Mouse (Mus musculus) hindbrain, postnatal 0 days (tissue): ENCODE results near the gene Lats2. TPM values are rescaled to one million over a fixed set of nuclear protein-coding genes. Genes with fewer than 3 reads are reported as not detected.
A peak's percentile ranks its signal among the peaks of the same experiment; 100 is the strongest.

Source experiments
- ATAC-seq: fragments of 200-750 bp; cut with Nextera tagmentation; 2 replicates; pipeline ENCODE4 v1.8.0; 2017; ENCODE audit warnings: mild to moderate bottlenecking, moderate TSS enrichment, moderate library complexity
- DNase-seq: peaks from one replicate; pipeline ENCODE4 v3.0.0-alpha.2; 2015; ENCODE audit warnings: low spot score
- H3K27ac ChIP-seq: fragments of 300-500 bp; sonication (generic); 2 replicates; pipeline ENCODE4 v1.5.1; 2014; ENCODE audit warnings: mild to moderate bottlenecking
- H3K27me3 ChIP-seq: fragments of 300-500 bp; sonication (generic); 2 replicates; pipeline ENCODE4 v1.6.1; 2014; ENCODE audit warnings: low read length, mixed read lengths; ENCODE audit not compliant: insufficient read depth
- H3K36me3 ChIP-seq: fragments of 300-500 bp; sonication (generic); 2 replicates; pipeline ENCODE4 v1.6.1; 2014; ENCODE audit warnings: low read length, mixed read lengths; ENCODE audit not compliant: insufficient read depth
- H3K4me1 ChIP-seq: fragments of 300-500 bp; sonication (generic); 2 replicates; pipeline ENCODE4 v1.6.1; 2014; ENCODE audit warnings: antibody characterized with exemption, low read length, mixed read lengths; ENCODE audit not compliant: insufficient read depth
- H3K4me2 ChIP-seq: fragments of 300-500 bp; sonication (generic); 2 replicates; pipeline ENCODE4 v1.6.1; 2014; ENCODE audit warnings: low read depth, mild to moderate bottlenecking, low read length, moderate library complexity, mixed read lengths
- H3K4me3 ChIP-seq: fragments of 300-500 bp; sonication (generic); 2 replicates; pipeline ENCODE4 v1.5.1; 2014; ENCODE audit warnings: low read length
- H3K9ac ChIP-seq: fragments of 300-500 bp; sonication (generic); replicated peaks from 2 replicates; pipeline ENCODE4 v1.6.1; 2014; ENCODE audit warnings: mild to moderate bottlenecking, low read length, moderate library complexity, mixed read lengths
- H3K9me3 ChIP-seq: fragments of 300-500 bp; sonication (generic); 2 replicates; pipeline ENCODE4 v1.6.1; 2016; ENCODE audit warnings: low read length, mixed read lengths
- CTCF ChIP-seq: IDR thresholded peaks from 2 replicates; pipeline ENCODE4 v1.5.1; 2016; ENCODE audit warnings: antibody characterized with exemption, control low read depth, low read depth
- WGBS: fragments of 180-500 bp; shearing (Covaris S2); extraction: QIAGEN DNeasy Blood & Tissue Kit; methylation state at CpG from one replicate; pipeline ENCODE4 v1.1.7; 2014; 5-methylcytosine and 5-hydroxymethylcytosine counted together
- polyA plus RNA-seq: library from polyadenylated mRNA; unstranded; fragments of >200 nt; fragmentation: Nextera tagmentation; extraction: Ambion mirVana; gene quantifications from 2 replicates; pipeline ENCODE4 v1.2.1, GENCODE M21; 2015
- total RNA-seq: library from RNA; depleted of rRNA; stranded (reverse); fragments of >200 nt; gene quantifications from 2 replicates; pipeline ENCODE4 v1.2.3, GENCODE M21; 2014

Lats2 gene
- total and polyA plus RNA-seq, 2 experiments from 2014 or later, result 6.2 to 14.1 TPM

DNA sequence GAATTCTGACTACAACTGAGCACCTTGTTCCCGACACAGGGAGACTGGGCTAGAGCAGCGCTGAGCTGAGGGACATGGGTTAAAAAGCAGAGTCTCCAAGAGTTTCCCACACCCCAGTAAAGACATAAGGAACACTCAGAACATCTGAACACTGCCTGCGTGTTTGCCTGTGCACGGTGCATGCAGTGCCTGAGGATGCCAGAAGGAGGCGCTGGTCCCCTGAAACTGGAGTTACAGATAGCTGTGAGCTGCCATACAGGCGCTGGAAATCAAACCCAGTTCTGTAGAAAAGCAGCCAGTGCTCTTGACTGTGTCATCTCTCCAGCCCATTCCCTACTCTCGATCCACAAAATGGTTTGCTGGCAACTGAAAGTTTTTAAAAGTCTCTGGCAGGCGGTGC, 32.0 kb downstream of the Lats2 start:
- Histone ChIP-seq H3K4me2 (no peak overlapping the region), H3K9me3 (no peaks in the 10 kb centered on the region), H3K9ac (no peak overlapping the region), H3K4me3 (no peak overlapping the region), H3K27ac (no peak overlapping the region), H3K27me3 (no peaks in the 10 kb centered on the region), H3K4me1 (peaks cover 13% of the 10 kb centered on the region; the same call in 1 of the 2 replicates), H3K36me3 (no peaks in the 10 kb centered on the region)
- WGBS, result 80% methylated on average over 8 of the region's 8 CpGs
- no peak for DNase-seq
- TF ChIP-seq CTCF, result peak; percentile 32; the same call in 1 of the 2 replicates
- ATAC-seq, result no peak

DNA sequence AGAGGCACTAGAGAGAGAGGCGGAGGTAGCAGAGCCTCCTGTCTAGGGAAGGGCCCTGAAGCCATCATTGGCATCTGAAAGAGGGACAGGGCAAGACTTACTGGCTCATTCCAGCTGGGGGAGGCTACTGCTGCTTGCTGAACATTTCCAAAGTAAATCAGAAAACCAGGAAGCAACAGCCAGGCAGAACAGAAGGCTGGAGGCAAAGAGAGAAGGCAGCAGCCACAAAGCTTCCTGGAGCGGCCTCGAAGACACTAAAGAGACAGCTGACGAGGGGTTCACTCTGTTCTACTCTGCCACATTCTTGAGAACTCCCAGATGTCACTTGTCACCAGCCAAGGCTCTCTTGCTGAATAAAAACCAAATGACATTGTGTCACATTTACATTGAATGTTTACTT, 33.7 kb downstream of the Lats2 start:
- WGBS, result 66% methylated on average over 4 of the region's 4 CpGs
- Histone ChIP-seq H3K9ac (no peak overlapping the region), H3K27ac (peak overlapping the region; percentile 51; the same call in 1 of the 2 replicates), H3K36me3 (no peaks in the 10 kb centered on the region), H3K4me3 (no peak overlapping the region), H3K27me3 (no peaks in the 10 kb centered on the region), H3K4me1 (0 out of 2 replicates have a peak, but pooled peaks cover under 1% of the 10 kb centered on the region), H3K4me2 (no peak overlapping the region), H3K9me3 (no peaks in the 10 kb centered on the region)
- ATAC-seq (peak; percentile 51; the same call in 1 of the 2 replicates), DNase-seq (no peak)
- TF ChIP-seq CTCF, result no peak

DNA sequence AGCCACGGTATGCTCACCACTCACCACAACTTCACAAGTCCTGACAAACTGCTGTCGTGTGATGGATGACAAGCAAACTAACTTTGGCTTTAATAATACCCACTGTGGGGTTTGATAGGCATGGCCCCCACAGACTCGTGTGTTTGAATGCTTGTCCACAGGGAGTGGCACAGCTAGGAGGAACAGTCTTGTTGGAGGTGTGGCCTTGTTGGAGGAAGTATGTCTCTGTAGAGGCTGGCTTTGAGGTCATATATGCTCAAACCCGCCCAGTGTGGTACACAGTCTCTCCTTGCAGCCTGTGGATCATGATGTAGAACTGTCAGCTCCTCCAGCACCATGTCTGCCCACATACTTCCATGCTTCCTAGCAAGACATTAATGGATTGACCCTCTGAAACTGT, 39.9 kb downstream of the Lats2 start:
- Histone ChIP-seq H3K9me3 (no peaks in the 10 kb centered on the region), H3K36me3 (no peaks in the 10 kb centered on the region), H3K4me2 (no peak overlapping the region), H3K9ac (no peak overlapping the region), H3K27me3 (no peaks in the 10 kb centered on the region), H3K4me3 (no peak overlapping the region), H3K4me1 (no peaks in the 10 kb centered on the region), H3K27ac (no peak overlapping the region)
- DNase-seq (no peak), ATAC-seq (no peak)
- 78% methylated on average over 4 of the region's 4 CpGs for WGBS
- TF ChIP-seq CTCF, result no peak

DNA sequence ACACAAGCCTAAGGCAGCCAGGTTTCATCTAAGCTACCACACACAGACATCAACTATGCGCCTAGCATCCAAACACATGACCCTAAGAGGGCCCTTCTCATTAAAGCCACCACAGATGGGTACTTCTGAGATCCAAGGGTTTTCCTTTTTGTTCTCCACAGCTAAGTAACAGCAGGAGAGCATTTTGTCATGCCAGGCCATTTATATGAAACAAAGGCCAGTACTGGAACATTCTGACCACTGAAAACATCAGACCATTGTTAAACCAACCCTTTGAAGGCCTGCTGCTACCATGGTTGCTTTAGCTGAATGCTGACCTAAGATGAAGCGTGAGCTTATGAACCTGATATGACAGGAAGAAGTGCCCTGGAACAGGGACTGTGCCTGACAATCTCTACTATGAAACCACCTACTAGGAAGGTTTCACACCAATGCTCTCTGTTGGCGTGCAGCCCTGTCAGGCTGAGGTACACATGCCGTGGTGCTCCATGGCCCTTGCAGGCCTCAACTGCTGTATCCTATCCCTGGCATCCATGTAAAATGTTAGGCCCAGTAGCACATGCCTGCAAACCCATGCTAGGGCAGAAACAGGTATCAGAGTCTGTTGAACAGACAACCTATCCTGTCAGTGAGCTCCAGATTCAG, 41.5 kb downstream of the Lats2 start:
- H3K36me3 ChIP-seq, result no peaks in the 10 kb centered on the region
- no peaks in the 10 kb centered on the region for H3K27me3 ChIP-seq
- 45% methylated on average over 4 of the region's 4 CpGs for WGBS
- H3K4me1 ChIP-seq, result no peaks in the 10 kb centered on the region
- no peak overlapping the region for H3K4me3 ChIP-seq
- TF ChIP-seq CTCF, result no peak
- no peak overlapping the region for H3K4me2 ChIP-seq
- peak overlapping the region; percentile 32; the same call in 1 of the 2 replicates for H3K27ac ChIP-seq
- H3K9me3 ChIP-seq, result no peaks in the 10 kb centered on the region
- H3K9ac ChIP-seq, result no peak overlapping the region
- ATAC-seq, result no peak; the same call in 1 of the 2 replicates
- DNase-seq, result no peak

DNA sequence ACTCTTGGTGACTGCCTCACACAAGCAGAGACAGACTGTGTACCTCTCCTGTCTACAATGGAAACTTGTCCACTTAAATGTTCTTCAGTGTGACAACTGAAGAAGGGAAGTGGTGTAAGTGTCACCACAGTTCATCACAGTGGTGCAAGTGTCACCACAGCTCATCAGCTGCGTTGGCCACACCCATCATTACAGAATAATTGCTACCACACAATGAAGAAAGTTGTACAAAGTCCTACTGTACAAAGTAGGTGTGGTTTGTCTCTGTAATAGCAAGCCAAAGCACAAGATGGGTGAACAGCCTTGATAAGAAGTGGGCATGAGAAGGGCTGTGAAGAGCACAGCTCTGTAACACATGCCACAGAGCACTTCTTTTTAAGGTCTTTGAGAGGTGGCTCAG, 45.3 kb downstream of the Lats2 start:
- H3K27me3 ChIP-seq, result no peaks in the 10 kb centered on the region
- no peak for DNase-seq
- H3K36me3 ChIP-seq, result no peaks in the 10 kb centered on the region
- no peak overlapping the region for H3K4me3 ChIP-seq
- H3K9ac ChIP-seq, result no peak overlapping the region
- WGBS, result 93% methylated on average over 1 of the region's 1 CpGs
- no peak overlapping the region for H3K27ac ChIP-seq
- no peak for TF ChIP-seq CTCF
- no peak for ATAC-seq
- no peaks in the 10 kb centered on the region for H3K9me3 ChIP-seq
- 0 out of 2 replicates have a peak, but pooled peaks cover 7% of the 10 kb centered on the region for H3K4me1 ChIP-seq
- H3K4me2 ChIP-seq, result no peak overlapping the region

DNA sequence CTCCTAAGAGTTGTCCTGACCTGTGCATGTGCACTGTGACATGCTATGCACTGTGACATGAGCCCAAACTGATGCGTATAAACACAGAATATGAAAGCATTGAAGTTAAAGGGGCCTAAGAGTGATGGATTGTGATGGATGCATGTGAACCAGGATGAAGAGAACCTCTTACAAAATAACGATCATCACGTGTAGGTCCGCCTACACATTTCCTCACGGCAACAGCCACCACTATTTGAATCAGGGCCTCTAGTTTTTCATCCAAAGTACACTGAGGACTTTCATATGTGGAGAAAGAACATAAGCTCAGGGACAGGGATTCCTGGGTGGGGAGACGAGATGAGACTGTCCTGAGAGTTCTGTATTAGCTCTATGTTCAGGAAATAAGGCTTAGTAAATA, 47.1 kb downstream of the Lats2 start:
- Histone ChIP-seq H3K4me1 (peaks cover 14% of the 10 kb centered on the region; the same call in 1 of the 2 replicates), H3K9me3 (no peaks in the 10 kb centered on the region), H3K4me3 (no peak overlapping the region), H3K27me3 (no peaks in the 10 kb centered on the region), H3K36me3 (no peaks in the 10 kb centered on the region), H3K27ac (no peak overlapping the region), H3K9ac (no peak overlapping the region), H3K4me2 (no peak overlapping the region)
- ATAC-seq (no peak), DNase-seq (no peak)
- 91% methylated on average over 6 of the region's 6 CpGs for WGBS
- no peak for TF ChIP-seq CTCF

DNA sequence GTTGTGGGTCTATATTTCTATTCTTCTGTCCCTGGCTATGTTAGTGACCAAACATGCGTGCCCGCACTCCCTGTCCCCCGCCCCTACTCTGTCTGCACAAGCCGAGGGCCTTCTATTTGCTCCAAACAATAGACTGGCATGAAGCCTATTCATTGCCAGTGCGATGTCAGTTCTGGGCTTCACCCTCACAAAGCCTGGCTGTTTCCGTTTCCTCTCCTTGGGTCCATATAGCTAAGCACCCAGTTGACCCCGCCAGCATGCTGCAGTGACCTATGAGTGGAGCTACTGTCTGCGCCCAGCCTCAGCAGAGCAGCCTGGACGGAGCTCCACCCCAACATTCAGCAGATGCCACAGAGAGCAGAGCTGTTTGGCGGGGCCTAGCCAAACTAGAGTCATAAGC, 49.0 kb downstream of the Lats2 start:
- Histone ChIP-seq H3K9ac (no peak overlapping the region), H3K4me1 (peaks cover 14% of the 10 kb centered on the region; the same call in 1 of the 2 replicates), H3K36me3 (no peaks in the 10 kb centered on the region), H3K27me3 (no peaks in the 10 kb centered on the region), H3K4me3 (no peak overlapping the region), H3K27ac (peak overlapping the region; percentile 57), H3K4me2 (no peak overlapping the region), H3K9me3 (no peaks in the 10 kb centered on the region)
- WGBS, result 24% methylated on average over 10 of the region's 10 CpGs
- DNase-seq, result no peak
- ATAC-seq, result peak; percentile 24; the same call in 1 of the 2 replicates
- TF ChIP-seq CTCF, result no peak
